Mouse (Mus musculus): ENCODE measurements around the gene Gm5941. TPM values are rescaled to one million over a fixed set of nuclear protein-coding genes. Genes with fewer than 3 reads are reported as not detected.

Gm5941 gene
- not detected in 2 replicates for polyA plus RNA-seq (2012; rRNA removed)

GRCm38 (mm10) chrX:92489649-92490048 is at the start of gene Gm5941:
TSS of gene Gm5941 (plus strand) at chrX:92489949.

Other genes with a start within 250 kb of the Gm5941 start
- gene Mageb18, start 109.6 kb downstream of the Gm5941 start, polyA plus RNA-seq (2012; rRNA removed): 0.04 TPM in 1 of 2 replicates, not detected in the other

Data from central nervous system, embryonic 14 days (tissue).